Mouse (Mus musculus): Measurements from ENCODE around the gene Trmt10b.

- TF ChIP-seq EP300 (IDR thresholded peaks at IDR 0.05; ENCODE audit: low read depth) (no peak), CTCF (IDR thresholded peaks at IDR 0.05; ENCODE audit: low read depth) (no peak)
Measured at GRCm38 (mm10) chr4:45261551-45261950, 35.4 kb upstream of the Trmt10b start.
